In the genomic region with DNA sequence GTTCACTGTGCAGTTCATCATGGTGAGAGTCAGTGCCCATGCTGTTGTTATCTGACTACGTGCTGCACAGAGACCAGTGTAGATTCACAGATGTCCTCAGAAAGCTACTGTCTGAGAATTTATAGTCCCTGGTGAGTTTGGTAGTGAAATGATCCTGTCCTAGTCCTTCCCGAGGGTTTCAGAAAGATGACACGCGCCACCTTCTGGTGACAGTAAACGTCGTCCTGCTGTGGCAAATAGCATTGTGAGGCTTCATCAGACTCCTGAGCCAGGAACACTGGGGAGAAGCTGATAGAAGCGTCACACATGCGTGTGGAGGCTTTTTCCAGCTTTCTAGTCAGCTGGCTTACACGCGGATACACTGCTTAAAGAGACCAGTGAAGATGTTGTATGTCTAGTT, we compare ENCODE assay signal across 8 mouse cellular contexts.
A peak's percentile ranks its signal among the peaks of the same experiment; 100 is the strongest.
DNase-seq lines count a peak whose midpoint lies in the region; ATAC-seq and TF ChIP-seq lines count a peak whose summit lies in the region.

No protein-coding gene starts in this region.

- WGBS in bone marrow, adult 2 months: 48% methylated on average over 10 of the region's 10 CpGs
- WGBS in heart, embryonic 13.5 days: 20% methylated on average over 10 of the region's 10 CpGs
- WGBS in kidney, embryonic 14.5 days: 32% methylated on average over 10 of the region's 10 CpGs
- WGBS in limb, embryonic 10.5 days: 38% methylated on average over 10 of the region's 10 CpGs
- 30% methylated on average over 10 of the region's 10 CpGs for WGBS in neural tube, embryonic 11.5 days

- H3K79me3 ChIP-seq in C2C12 (ENCODE audit: low read depth): no peaks in the 10 kb centered on the region

- no peak overlapping the region for H3K9ac ChIP-seq in heart, embryonic 13.5 days
- H3K9ac ChIP-seq in kidney, embryonic 14.5 days (ENCODE audit: low read depth, low read length): no peak overlapping the region
- no peak overlapping the region for H3K9ac ChIP-seq in neural tube, embryonic 11.5 days (ENCODE audit: low read length)

- DNase-seq in limb, embryonic 10.5 days (ENCODE audit: low spot score): peak; percentile 75
- peak; percentile 85 for DNase-seq in neural tube, embryonic 11.5 days (ENCODE audit: low spot score)
- DNase-seq in thymus, postnatal 0 days (ENCODE audit: low spot score): peak; percentile 33

- no peak for TF ChIP-seq POLR2A in bone marrow, adult 2 months (IDR thresholded peaks at IDR 0.05; ENCODE audit: borderline replicate concordance, control insufficient read depth, low read depth, low read length)
- TF ChIP-seq POLR2A in embryonic fibroblast, embryonic 13.5 days (IDR thresholded peaks at IDR 0.05; ENCODE audit: low read depth, low read length): no peak

- H3K4me3 ChIP-seq in C2C12 (ENCODE audit: insufficient read depth, poor library complexity, severe bottlenecking): no peak overlapping the region
- H3K4me3 ChIP-seq in bone marrow, adult 2 months (replicated peaks; ENCODE audit: control insufficient read depth, low read depth, low read length): no peak overlapping the region
- no peak overlapping the region for H3K4me3 ChIP-seq in embryonic fibroblast, embryonic 13.5 days (ENCODE audit: insufficient read depth, low read length)
- H3K4me3 ChIP-seq in heart, embryonic 13.5 days: no peak overlapping the region
- H3K4me3 ChIP-seq in kidney, embryonic 14.5 days (ENCODE audit: low read length): no peak overlapping the region
- no peak overlapping the region for H3K4me3 ChIP-seq in limb, embryonic 10.5 days
- no peak overlapping the region for H3K4me3 ChIP-seq in neural tube, embryonic 11.5 days (ENCODE audit: low read depth, low read length)

- no peaks in the 10 kb centered on the region for H3K9me3 ChIP-seq in heart, embryonic 13.5 days
- H3K9me3 ChIP-seq in kidney, embryonic 14.5 days (ENCODE audit: control insufficient read depth, low read length): no peaks in the 10 kb centered on the region
- no peaks in the 10 kb centered on the region for H3K9me3 ChIP-seq in limb, embryonic 10.5 days (replicated peaks)
- H3K9me3 ChIP-seq in neural tube, embryonic 11.5 days (ENCODE audit: control insufficient read depth, low read length): no peaks in the 10 kb centered on the region

- H3K4me1 ChIP-seq in bone marrow, adult 2 months (ENCODE audit: control insufficient read depth, insufficient read depth, low read length): no peaks in the 10 kb centered on the region
- 0 out of 2 replicates have a peak, but pooled peaks cover 5% of the 10 kb centered on the region for H3K4me1 ChIP-seq in embryonic fibroblast, embryonic 13.5 days (ENCODE audit: control insufficient read depth, insufficient read depth, low read length)
- peaks cover 48% of the 10 kb centered on the region for H3K4me1 ChIP-seq in heart, embryonic 13.5 days
- no peaks in the 10 kb centered on the region for H3K4me1 ChIP-seq in kidney, embryonic 14.5 days (ENCODE audit: control insufficient read depth, insufficient read depth, low read length)
- H3K4me1 ChIP-seq in limb, embryonic 10.5 days: peaks cover 13% of the 10 kb centered on the region
- no peaks in the 10 kb centered on the region; the same call in 1 of the 2 replicates for H3K4me1 ChIP-seq in neural tube, embryonic 11.5 days (ENCODE audit: control insufficient read depth, insufficient read depth, low read length)

- H3K36me3 ChIP-seq in C2C12 (ENCODE audit: control insufficient read depth, insufficient read depth): no peaks in the 10 kb centered on the region
- H3K36me3 ChIP-seq in heart, embryonic 13.5 days: peaks cover 97% of the 10 kb centered on the region
- H3K36me3 ChIP-seq in kidney, embryonic 14.5 days (ENCODE audit: control insufficient read depth, insufficient read depth, low read length): peaks cover 72% of the 10 kb centered on the region
- peaks cover 68% of the 10 kb centered on the region for H3K36me3 ChIP-seq in limb, embryonic 10.5 days
- peaks cover 6% of the 10 kb centered on the region; the same call in 1 of the 2 replicates for H3K36me3 ChIP-seq in neural tube, embryonic 11.5 days (ENCODE audit: control insufficient read depth, insufficient read depth, low read length)

- H3K27ac ChIP-seq in bone marrow, adult 2 months (ENCODE audit: control insufficient read depth, insufficient read depth, low read depth, low read length, poor library complexity): no peak overlapping the region
- no peak overlapping the region for H3K27ac ChIP-seq in embryonic fibroblast, embryonic 13.5 days (ENCODE audit: insufficient read depth, low read length)
- H3K27ac ChIP-seq in heart, embryonic 13.5 days (replicated peaks): peak overlapping the region; percentile 8; the same call in 1 of the 2 replicates
- H3K27ac ChIP-seq in kidney, embryonic 14.5 days (ENCODE audit: low read depth, low read length): no peak overlapping the region
- no peak overlapping the region for H3K27ac ChIP-seq in limb, embryonic 10.5 days
- H3K27ac ChIP-seq in neural tube, embryonic 11.5 days (ENCODE audit: low read depth, low read length): no peak overlapping the region

- no peaks in the 10 kb centered on the region for H3K79me2 ChIP-seq in C2C12 (ENCODE audit: control insufficient read depth, insufficient read depth)

- no peak overlapping the region for H3K4me2 ChIP-seq in heart, embryonic 13.5 days
- no peak overlapping the region for H3K4me2 ChIP-seq in kidney, embryonic 14.5 days (replicated peaks; ENCODE audit: low read depth, low read length)
- H3K4me2 ChIP-seq in neural tube, embryonic 11.5 days (ENCODE audit: low read depth): no peak overlapping the region

- TF ChIP-seq CTCF in C2C12 (IDR thresholded peaks at IDR 0.05; ENCODE audit: control insufficient read depth, insufficient read depth, insufficient read length): peak; percentile 59
- TF ChIP-seq CTCF in bone marrow, adult 2 months (IDR thresholded peaks at IDR 0.05; ENCODE audit: control insufficient read depth, insufficient read depth, low read length): 0 out of 2 replicates have a peak, but pooled peaks have one; percentile 24
- TF ChIP-seq CTCF in embryonic fibroblast, embryonic 13.5 days (IDR thresholded peaks at IDR 0.05; ENCODE audit: borderline replicate concordance, insufficient read depth, low read length): peak; percentile 79; the same call in 1 of the 2 replicates

- H3ac ChIP-seq in C2C12 (ENCODE audit: control insufficient read depth, insufficient read length, low read depth): no peak overlapping the region

- no peak for ATAC-seq in heart, embryonic 13.5 days (ENCODE audit: extremely low read depth, insufficient number of reproducible peaks, low FRiP score, low TSS enrichment)
- ATAC-seq in kidney, embryonic 14.5 days (ENCODE audit: low FRiP score, low TSS enrichment): peak; percentile 25
- ATAC-seq in neural tube, embryonic 11.5 days (ENCODE audit: insufficient read depth, low FRiP score, low TSS enrichment): peak; percentile 45; the same call in 1 of the 2 replicates

- H3K27me3 ChIP-seq in C2C12 (ENCODE audit: control insufficient read depth, insufficient read depth, insufficient read length): no peaks in the 10 kb centered on the region
- H3K27me3 ChIP-seq in heart, embryonic 13.5 days (replicated peaks): no peaks in the 10 kb centered on the region
- H3K27me3 ChIP-seq in kidney, embryonic 14.5 days (ENCODE audit: control insufficient read depth, insufficient read depth, low read length): no peaks in the 10 kb centered on the region
- no peaks in the 10 kb centered on the region for H3K27me3 ChIP-seq in limb, embryonic 10.5 days (ENCODE audit: low read depth, poor library complexity, severe bottlenecking)
- H3K27me3 ChIP-seq in neural tube, embryonic 11.5 days (ENCODE audit: control insufficient read depth, insufficient read depth, low read length): no peaks in the 10 kb centered on the region

TF ChIP-seq in C2C12, 6 proteins besides CTCF, POLR2A, EP300 and RAD21:
- TF ChIP-seq CEBPB (IDR thresholded peaks at IDR 0.05; ENCODE audit: low read depth): no peak
- no peak for TF ChIP-seq MYOG (IDR thresholded peaks at IDR 0.05; ENCODE audit: control insufficient read depth, extremely low read depth, insufficient read length)
- TF ChIP-seq USF1 (IDR thresholded peaks at IDR 0.05; ENCODE audit: low read depth): no peak
- no peak for TF ChIP-seq MYOD1 (IDR thresholded peaks at IDR 0.05; ENCODE audit: control insufficient read depth, insufficient read length, low read depth)
- no peak for TF ChIP-seq MAX (IDR thresholded peaks at IDR 0.05)
- TF ChIP-seq FOSL1 (IDR thresholded peaks at IDR 0.05; ENCODE audit: insufficient read depth, low read length, poor library complexity, severe bottlenecking): no peak

Comparison
In these comparisons a context has a peak if more than half of its experiments do, and no peak if none do; other contexts are left out.
1. CTCF ChIP-seq: peak in every context shown above with its lines; median percentile 79 in embryonic fibroblast, embryonic 13.5 days; 59 in C2C12; 24 in bone marrow, adult 2 months.
2. DNase-seq: peak in every context shown above with its lines; median percentile 85 in neural tube, embryonic 11.5 days; 75 in limb, embryonic 10.5 days; 33 in thymus, postnatal 0 days.